Mouse (Mus musculus): ENCODE data around the gene Hvcn1.

DNA sequence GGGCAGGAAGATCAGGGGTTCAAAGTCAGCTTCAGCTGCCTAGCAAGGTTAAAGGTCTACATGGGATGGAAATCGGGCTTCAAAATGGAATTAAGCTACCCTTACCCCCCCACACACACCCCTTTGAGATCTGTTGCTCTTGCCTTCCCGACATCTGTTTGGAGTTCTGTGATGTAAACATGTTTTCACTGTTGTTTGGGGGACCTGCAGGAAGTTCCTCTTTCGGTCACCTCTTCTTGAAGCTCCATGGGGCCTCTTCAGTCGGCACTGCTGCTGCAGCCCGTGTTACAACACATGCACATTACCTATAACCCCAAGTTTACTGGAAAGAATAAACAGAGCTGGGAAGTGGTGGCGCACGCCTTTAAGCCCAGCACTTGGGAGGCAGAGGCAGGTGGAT is 60.5 kb downstream of the Hvcn1 start:
- TF ChIP-seq CTCF (IDR thresholded peaks at IDR 0.05; ENCODE audit: low read depth, low read length) (no peak), POLR2A (IDR thresholded peaks at IDR 0.05; ENCODE audit: borderline replicate concordance, low read depth, low read length) (no peak)
